ENCODE assay signal across 8 mouse cellular contexts in genomic region chr7:28268576-28268975, GRCm38 (mm10). TPM values are rescaled to one million over a fixed set of nuclear protein-coding genes. Genes with fewer than 3 reads are reported as not detected.
DNase-seq lines count a peak whose midpoint lies in the region; ATAC-seq and TF ChIP-seq lines count a peak whose summit lies in the region.

No protein-coding gene starts in this region.

- H3K9me3 ChIP-seq in kidney, embryonic 15.5 days (replicated peaks) = no peaks in the 10 kb centered on the region
- no peaks in the 10 kb centered on the region for H3K9me3 ChIP-seq in hindbrain, embryonic 13.5 days
- 0 out of 2 replicates have a peak, but pooled peaks cover 3% of the 10 kb centered on the region for H3K9me3 ChIP-seq in midbrain, embryonic 13.5 days

- ATAC-seq in kidney, embryonic 15.5 days (replicated peaks; ENCODE audit: low FRiP score) = no peak
- ATAC-seq in hindbrain, embryonic 13.5 days (ENCODE audit: low FRiP score) = no peak
- ATAC-seq in midbrain, embryonic 13.5 days = no peak

- H3K27ac ChIP-seq in kidney, embryonic 15.5 days = peak overlapping the region; percentile 88
- peak overlapping the region; percentile 6 for H3K27ac ChIP-seq in cortical plate, adult 2 months (ENCODE audit: insufficient read depth, low read length)
- peak overlapping the region; percentile 96 for H3K27ac ChIP-seq in hindbrain, embryonic 13.5 days
- peak overlapping the region; percentile 97 for H3K27ac ChIP-seq in midbrain, embryonic 13.5 days

- 23% methylated on average over 16 of the region's 16 CpGs for WGBS in kidney, embryonic 15.5 days
- 31% methylated on average over 16 of the region's 16 CpGs for WGBS in hindbrain, embryonic 13.5 days
- WGBS in midbrain, embryonic 13.5 days = 29% methylated on average over 16 of the region's 16 CpGs

- peaks cover 11% of the 10 kb centered on the region for H3K4me1 ChIP-seq in kidney, embryonic 15.5 days
- peaks cover 2% of the 10 kb centered on the region; the same call in 1 of the 2 replicates for H3K4me1 ChIP-seq in cortical plate, adult 2 months (ENCODE audit: control insufficient read depth, insufficient read depth, low read length)
- H3K4me1 ChIP-seq in hindbrain, embryonic 13.5 days (replicated peaks) = peaks cover 18% of the 10 kb centered on the region
- peaks cover 17% of the 10 kb centered on the region for H3K4me1 ChIP-seq in midbrain, embryonic 13.5 days (replicated peaks)

- H3K4me2 ChIP-seq in kidney, embryonic 15.5 days = peak overlapping the region; percentile 71
- peak overlapping the region; percentile 86 for H3K4me2 ChIP-seq in hindbrain, embryonic 13.5 days
- H3K4me2 ChIP-seq in midbrain, embryonic 13.5 days (replicated peaks) = peak overlapping the region; percentile 86

- DNase-seq in kidney, postnatal 25 days = no peak
- DNase-seq in gastrocnemius, adult 18-20 months (ENCODE audit: low spot score) = no peak
- no peak for DNase-seq in frontal cortex, postnatal 14 days (ENCODE audit: low spot score in 2 of 2)
- no peak for DNase-seq in layer of hippocampus, postnatal 25 days (ENCODE audit: extremely low spot score in 1 of 2, low spot score in 1 of 2)

- peak overlapping the region; percentile 89 for H3K4me3 ChIP-seq in kidney, embryonic 15.5 days (replicated peaks)
- H3K4me3 ChIP-seq in cortical plate, adult 2 months (ENCODE audit: insufficient read depth, low read length) = peak overlapping the region; percentile 96
- H3K4me3 ChIP-seq in hindbrain, embryonic 13.5 days = peak overlapping the region; percentile 99
- peak overlapping the region; percentile 94 for H3K4me3 ChIP-seq in midbrain, embryonic 13.5 days (replicated peaks)

- no peak for TF ChIP-seq POLR2A in cortical plate, adult 2 months (IDR thresholded peaks at IDR 0.05; ENCODE audit: extremely low read depth, insufficient read depth, low read length)

- peak overlapping the region; percentile 97 for H3K9ac ChIP-seq in kidney, embryonic 15.5 days
- peak overlapping the region; percentile 100 for H3K9ac ChIP-seq in hindbrain, embryonic 13.5 days
- peak overlapping the region; percentile 100 for H3K9ac ChIP-seq in midbrain, embryonic 13.5 days (replicated peaks)

- no peaks in the 10 kb centered on the region for H3K27me3 ChIP-seq in kidney, embryonic 15.5 days
- 0 out of 2 replicates have a peak, but pooled peaks cover 9% of the 10 kb centered on the region for H3K27me3 ChIP-seq in hindbrain, embryonic 13.5 days
- no peaks in the 10 kb centered on the region for H3K27me3 ChIP-seq in midbrain, embryonic 13.5 days

- peaks cover 34% of the 10 kb centered on the region for H3K36me3 ChIP-seq in kidney, embryonic 15.5 days
- peaks cover 35% of the 10 kb centered on the region for H3K36me3 ChIP-seq in hindbrain, embryonic 13.5 days
- peaks cover 37% of the 10 kb centered on the region for H3K36me3 ChIP-seq in midbrain, embryonic 13.5 days

- TF ChIP-seq CTCF in cortical plate, adult 2 months (IDR thresholded peaks at IDR 0.05; ENCODE audit: extremely low read depth, insufficient read depth, low read length) = no peak

RNA-seq across cellular contexts. Expression of gene Eid2, which starts 0.9 kb away (rescaled TPM):
- polyA plus RNA-seq in kidney, embryonic 15.5 days (2015; fragmentation: Nextera tagmentation; extraction: Ambion mirVana) = 1.8 and 2.1 TPM in 2 replicates
- 49.2 and 52.2 TPM in 2 replicates for polyA plus RNA-seq in cortical plate, adult 2 months (2012; rRNA removed)
- 4.3 and 4.6 TPM in 2 replicates for polyA plus RNA-seq in hindbrain, embryonic 13.5 days (2015; fragmentation: Nextera tagmentation; extraction: Ambion mirVana)
- polyA plus RNA-seq in midbrain, embryonic 13.5 days (2015; fragmentation: Nextera tagmentation; extraction: Ambion mirVana) = 3.8 and 4.3 TPM in 2 replicates
- 1 to 10 TPM; 3.9 to 4.6 TPM for total RNA-seq in gastrocnemius, adult 18-20 months (2021)
- total RNA-seq in layer of hippocampus, postnatal 25 days (2021) = 10 to 100 TPM; 53.5 to 62.9 TPM

RNA-seq across cellular contexts. Expression of gene Eid2b, which starts 9.0 kb away (rescaled TPM):
- polyA plus RNA-seq in kidney, embryonic 15.5 days (2015; fragmentation: Nextera tagmentation; extraction: Ambion mirVana) = 11.4 and 11.6 TPM in 2 replicates
- polyA plus RNA-seq in cortical plate, adult 2 months (2012; rRNA removed) = 26.4 and 27.0 TPM in 2 replicates
- polyA plus RNA-seq in hindbrain, embryonic 13.5 days (2015; fragmentation: Nextera tagmentation; extraction: Ambion mirVana) = 36.0 and 36.9 TPM in 2 replicates
- polyA plus RNA-seq in midbrain, embryonic 13.5 days (2015; fragmentation: Nextera tagmentation; extraction: Ambion mirVana) = 36.7 and 41.4 TPM in 2 replicates
- total RNA-seq in gastrocnemius, adult 18-20 months (2021) = 1 to 10 TPM; 6.3 to 6.9 TPM
- total RNA-seq in layer of hippocampus, postnatal 25 days (2021) = 10 to 100 TPM; 35.6 to 39.2 TPM

RNA-seq across cellular contexts. Expression of gene Selenov, which starts 22.4 kb away (rescaled TPM):
- 0.42 and 0.57 TPM in 2 replicates for polyA plus RNA-seq in kidney, embryonic 15.5 days (2015; fragmentation: Nextera tagmentation; extraction: Ambion mirVana)
- 0.92 and 1.0 TPM in 2 replicates for polyA plus RNA-seq in cortical plate, adult 2 months (2012; rRNA removed)
- polyA plus RNA-seq in hindbrain, embryonic 13.5 days (2015; fragmentation: Nextera tagmentation; extraction: Ambion mirVana) = 0.74 and 1.2 TPM in 2 replicates
- polyA plus RNA-seq in midbrain, embryonic 13.5 days (2015; fragmentation: Nextera tagmentation; extraction: Ambion mirVana) = 0.44 and 1.00 TPM in 2 replicates
- total RNA-seq in gastrocnemius, adult 18-20 months (2021) = not detected
- under 1 TPM; 0.27 to 0.38 TPM for total RNA-seq in layer of hippocampus, postnatal 25 days (2021)

RNA-seq across cellular contexts. Expression of gene Dll3, which starts 33.5 kb away (rescaled TPM):
- 0.52 and 0.63 TPM in 2 replicates for polyA plus RNA-seq in kidney, embryonic 15.5 days (2015; fragmentation: Nextera tagmentation; extraction: Ambion mirVana)
- polyA plus RNA-seq in cortical plate, adult 2 months (2012; rRNA removed) = 2.2 TPM in 2 replicates
- 22.2 and 24.5 TPM in 2 replicates for polyA plus RNA-seq in hindbrain, embryonic 13.5 days (2015; fragmentation: Nextera tagmentation; extraction: Ambion mirVana)
- 29.3 and 41.5 TPM in 2 replicates for polyA plus RNA-seq in midbrain, embryonic 13.5 days (2015; fragmentation: Nextera tagmentation; extraction: Ambion mirVana)
- total RNA-seq in gastrocnemius, adult 18-20 months (2021) = not detected
- total RNA-seq in layer of hippocampus, postnatal 25 days (2021) = 1 to 10 TPM; 2.5 to 3.0 TPM

RNA-seq across cellular contexts. Expression of gene Timm50, which starts 43.3 kb away (rescaled TPM):
- polyA plus RNA-seq in kidney, embryonic 15.5 days (2015; fragmentation: Nextera tagmentation; extraction: Ambion mirVana) = 154 and 160 TPM in 2 replicates
- 56.9 and 58.6 TPM in 2 replicates for polyA plus RNA-seq in cortical plate, adult 2 months (2012; rRNA removed)
- 134 and 136 TPM in 2 replicates for polyA plus RNA-seq in hindbrain, embryonic 13.5 days (2015; fragmentation: Nextera tagmentation; extraction: Ambion mirVana)
- 153 TPM in 2 replicates for polyA plus RNA-seq in midbrain, embryonic 13.5 days (2015; fragmentation: Nextera tagmentation; extraction: Ambion mirVana)
- 10 to 100 TPM; 40.4 to 48.4 TPM for total RNA-seq in gastrocnemius, adult 18-20 months (2021)
- 10 to 100 TPM; 37.7 to 47.0 TPM for total RNA-seq in layer of hippocampus, postnatal 25 days (2021)

Comparison
In these comparisons a context has a peak if more than half of its experiments do, and no peak if none do; other contexts are left out.
1. H3K27ac ChIP-seq: peak in every context shown above with its lines; median percentile 97 in midbrain, embryonic 13.5 days; 96 in hindbrain, embryonic 13.5 days; 88 in kidney, embryonic 15.5 days; 6 in cortical plate, adult 2 months.